Mouse (Mus musculus) lung, postnatal 4 days (tissue): ENCODE measurements at regions not wholly inside any gene's neighbourhood (a gene's known extent, or its start where the extent isn't known, plus 50 kb on each side); places are given as distances from the start of the nearest gene placed in this dataset.

Source experiments
- DNase-seq, 2 experiments: peaks; one replicate each; pipeline ENCODE4 v3.0.0; 2021

- DNase-seq: no peak
These were observed 413.4 kb upstream of the Impad1 start for GRCm38 (mm10) chr4:5206394-5207099.

- no peak for DNase-seq
These were observed 412.4 kb upstream of the Impad1 start for GRCm38 (mm10) chr4:5205328-5206208.

GRCm38 (mm10) chr4:5194272-5194671 is 401.1 kb upstream of the Impad1 start:
- DNase-seq: no peak

- DNase-seq: no peak
These were observed 388.4 kb upstream of the Impad1 start for GRCm38 (mm10) chr4:5181591-5181990.

- no peak for DNase-seq
These were observed 386.0 kb upstream of the Impad1 start for GRCm38 (mm10) chr4:5178991-5179693.

- no peak for DNase-seq
These were observed 372.1 kb upstream of the Impad1 start for GRCm38 (mm10) chr4:5165263-5165662.

- DNase-seq: no peak
These were observed 367.8 kb upstream of the Impad1 start for GRCm38 (mm10) chr4:5160931-5161330.

GRCm38 (mm10) chr4:5130726-5131125 is 337.6 kb upstream of the Impad1 start:
- no peak for DNase-seq

GRCm38 (mm10) chr4:5126059-5126458 is 332.9 kb upstream of the Impad1 start:
- no peak for DNase-seq

- no peak for DNase-seq
These were observed 305.3 kb upstream of the Impad1 start for GRCm38 (mm10) chr4:5098411-5098810.

GRCm38 (mm10) chr4:5078723-5079122 is 285.6 kb upstream of the Impad1 start:
- DNase-seq: no peak

- DNase-seq: no peak
These were observed 281.6 kb upstream of the Impad1 start for GRCm38 (mm10) chr4:5074754-5075153.

- DNase-seq: no peak
These were observed 278.1 kb upstream of the Impad1 start for GRCm38 (mm10) chr4:5071243-5071642.

GRCm38 (mm10) chr4:5059290-5059955 is 266.3 kb upstream of the Impad1 start:
- no peak for DNase-seq

- DNase-seq: no peak
These were observed 236.8 kb upstream of the Impad1 start for GRCm38 (mm10) chr4:5029929-5030328.

GRCm38 (mm10) chr4:4987491-4987890 is 194.3 kb upstream of the Impad1 start:
- no peak for DNase-seq

GRCm38 (mm10) chr4:4983474-4984194 is 190.5 kb upstream of the Impad1 start:
- DNase-seq: no peak

- DNase-seq: no peak
These were observed 178.7 kb upstream of the Impad1 start for GRCm38 (mm10) chr4:4971800-4972319.

GRCm38 (mm10) chr4:4948956-4949355 is 155.8 kb upstream of the Impad1 start:
- DNase-seq: no peak

- DNase-seq: no peak
These were observed 151.3 kb upstream of the Impad1 start for GRCm38 (mm10) chr4:4944498-4944897.

- no peak for DNase-seq
These were observed 132.6 kb upstream of the Impad1 start for GRCm38 (mm10) chr4:4925741-4926140.

- no peak for DNase-seq
These were observed 127.1 kb upstream of the Impad1 start for GRCm38 (mm10) chr4:4920256-4920655.
